Mouse (Mus musculus) right cerebral cortex, adult 18-20 months (tissue): ENCODE measurements at regions not wholly inside any gene's neighbourhood (a gene's known extent, or its start where the extent isn't known, plus 50 kb on each side); places are given as distances from the start of the nearest gene placed in this dataset.

Experiments used
- DNase-seq: peaks from one replicate; pipeline ENCODE4 v3.0.0; 2022; ENCODE audit warnings: mixed read lengths

DNA sequence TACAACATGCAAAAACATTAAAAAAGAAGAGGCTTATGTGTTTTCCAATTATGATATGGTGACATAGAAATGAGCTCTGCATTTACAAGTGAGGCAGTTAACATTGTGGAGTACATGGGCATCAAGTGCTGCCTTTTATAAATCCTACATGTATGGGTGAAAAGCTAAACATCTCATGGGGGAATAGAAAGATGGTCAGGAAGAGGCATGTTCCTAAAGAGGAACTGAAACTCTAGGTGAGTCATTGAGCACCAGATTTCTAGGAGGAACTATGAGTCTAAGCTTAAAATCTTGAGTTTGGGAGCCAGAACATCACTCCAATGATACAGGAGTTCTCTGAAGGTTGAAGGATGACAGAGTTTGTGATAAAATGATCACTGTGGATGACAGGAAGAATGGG is 1010.2 kb downstream of the Slitrk1 start:
- no peak for DNase-seq

DNA sequence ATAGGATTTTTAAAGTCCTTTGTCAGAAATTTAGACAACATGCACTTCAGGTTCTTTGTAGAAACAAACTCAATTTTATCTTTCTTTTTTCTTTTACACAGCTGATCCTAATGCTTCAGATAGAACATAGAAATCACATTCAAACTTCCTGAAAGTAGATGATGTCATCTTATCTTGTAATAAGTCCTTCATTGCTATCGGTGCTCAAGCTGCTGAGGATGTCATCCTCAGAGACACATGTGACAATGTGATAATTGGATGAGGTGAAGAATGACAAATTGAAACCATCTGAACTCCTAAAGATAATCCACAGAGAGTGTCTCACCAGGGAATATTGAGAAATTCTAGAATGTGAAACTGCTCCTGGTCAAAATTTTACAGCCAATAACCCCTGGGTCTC is 1012.1 kb downstream of the Slitrk1 start:
- no peak for DNase-seq

DNA sequence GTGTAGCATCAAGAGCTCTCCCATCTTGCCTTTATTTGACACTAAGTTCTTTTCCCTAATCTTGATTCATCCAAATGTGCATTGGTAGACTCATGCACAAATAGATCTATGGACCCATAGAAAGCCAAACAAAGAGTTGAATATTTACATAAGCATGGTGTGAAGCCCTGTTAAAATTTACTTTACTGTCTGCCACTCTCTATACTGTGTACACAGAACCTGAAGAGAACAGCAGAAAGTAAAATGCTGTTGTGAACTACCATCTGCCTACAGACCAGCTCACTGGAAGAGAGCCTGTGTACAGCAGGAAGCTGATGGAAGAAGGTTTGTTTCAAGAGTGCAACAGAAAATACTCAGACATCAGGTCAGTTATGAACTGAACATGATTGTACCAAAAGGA is 1053.1 kb downstream of the Slitrk1 start:
- DNase-seq, result no peak

DNA sequence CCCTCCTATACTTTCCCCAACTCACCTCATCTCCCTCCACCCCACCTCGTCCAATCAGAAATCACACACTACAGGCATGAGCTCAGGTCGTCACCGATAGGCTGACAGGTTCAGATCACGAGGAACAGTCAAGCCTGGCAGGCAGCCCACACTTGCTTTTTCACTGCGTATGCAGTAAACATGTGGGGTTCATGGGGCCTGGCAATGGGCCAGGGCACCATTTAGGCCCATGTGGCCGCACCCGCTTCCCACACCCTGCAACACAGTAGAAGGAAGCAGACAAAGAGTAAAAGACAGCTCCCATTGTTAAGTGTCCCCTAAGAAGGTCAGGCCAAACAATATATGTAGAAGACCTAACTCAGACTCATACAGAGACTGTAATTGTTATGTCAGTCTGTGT is 1064.3 kb downstream of the Slitrk1 start:
- DNase-seq, result no peak

DNA sequence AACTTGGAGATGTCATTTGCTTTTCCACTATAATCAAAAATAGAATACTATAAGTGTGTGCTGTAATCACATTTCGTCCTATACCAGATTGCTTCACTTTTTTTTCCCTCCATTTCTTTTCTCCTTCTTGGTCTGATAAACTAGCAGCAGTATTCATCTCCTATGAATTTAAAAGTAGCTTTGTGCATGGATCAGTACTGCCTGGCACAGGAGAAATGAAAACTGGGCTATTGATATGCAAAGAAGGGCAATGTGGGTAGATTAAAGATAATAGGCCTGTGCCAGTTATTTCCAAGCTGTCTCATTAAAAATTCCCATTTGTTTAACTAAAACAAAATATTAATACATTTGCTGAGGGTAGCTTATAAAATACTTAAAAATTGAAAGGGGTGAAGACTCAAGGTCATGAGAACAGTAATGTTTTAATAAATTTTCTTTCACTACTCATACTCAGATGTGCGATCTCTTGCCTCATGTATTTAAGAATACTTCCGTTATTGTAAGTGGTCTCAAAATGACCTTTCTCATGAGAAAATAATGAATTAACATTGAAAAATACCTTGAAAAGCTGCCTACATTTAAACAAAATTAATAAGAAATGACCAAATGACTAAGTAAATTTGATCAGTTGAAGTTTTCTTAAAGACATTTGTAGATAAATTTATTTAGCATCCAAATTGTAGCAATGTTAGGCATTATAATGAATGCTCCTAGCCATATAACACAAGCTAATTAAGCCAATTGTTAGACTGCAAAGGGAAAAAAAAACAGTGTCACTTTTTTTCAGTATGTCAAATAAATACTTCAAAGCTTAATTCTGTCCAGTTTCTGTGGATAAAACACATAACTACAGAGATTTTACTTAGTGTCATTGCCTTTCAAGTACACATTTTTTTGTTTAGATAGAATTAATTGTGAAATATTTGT is 1068.4 kb downstream of the Slitrk1 start:
- DNase-seq, result no peak

DNA sequence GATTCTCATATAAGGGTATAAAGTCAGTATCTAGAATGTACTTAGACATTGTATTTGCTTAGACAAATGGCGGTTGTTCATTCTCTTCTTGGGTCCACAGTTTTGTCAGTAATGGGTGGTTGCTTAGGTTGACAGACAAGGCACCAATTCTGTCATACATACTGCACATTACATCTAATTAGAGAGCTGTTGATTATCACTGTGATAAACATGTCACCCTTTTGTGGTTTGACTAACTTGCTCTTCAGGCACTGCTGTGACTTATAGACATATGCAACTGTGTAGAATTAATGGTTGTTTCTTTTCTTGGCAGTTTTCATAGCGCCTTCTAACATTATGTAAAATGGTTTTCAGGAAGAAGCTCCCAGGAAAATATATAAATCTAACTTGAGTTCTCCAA is 1069.4 kb downstream of the Slitrk1 start:
- no peak for DNase-seq

DNA sequence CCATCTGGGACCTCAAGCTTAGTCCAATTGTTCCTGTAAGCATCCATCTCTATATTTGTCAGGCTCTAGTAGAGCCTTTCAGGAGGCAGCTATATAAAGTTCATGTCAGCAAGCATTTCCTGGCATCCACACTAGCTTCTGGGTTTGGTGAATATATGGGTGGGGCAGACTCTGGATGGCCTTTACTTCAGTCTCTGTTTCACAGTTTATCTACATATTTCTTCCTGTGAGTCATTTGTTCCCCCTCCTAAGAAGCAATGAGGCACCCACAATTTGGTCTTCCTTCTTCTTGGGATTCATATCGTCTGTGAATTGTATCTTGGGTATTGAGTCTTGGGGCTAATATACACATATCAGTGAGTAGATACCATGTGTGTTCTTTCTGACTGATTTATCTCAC is 1081.0 kb downstream of the Slitrk1 start:
- DNase-seq, result no peak

DNA sequence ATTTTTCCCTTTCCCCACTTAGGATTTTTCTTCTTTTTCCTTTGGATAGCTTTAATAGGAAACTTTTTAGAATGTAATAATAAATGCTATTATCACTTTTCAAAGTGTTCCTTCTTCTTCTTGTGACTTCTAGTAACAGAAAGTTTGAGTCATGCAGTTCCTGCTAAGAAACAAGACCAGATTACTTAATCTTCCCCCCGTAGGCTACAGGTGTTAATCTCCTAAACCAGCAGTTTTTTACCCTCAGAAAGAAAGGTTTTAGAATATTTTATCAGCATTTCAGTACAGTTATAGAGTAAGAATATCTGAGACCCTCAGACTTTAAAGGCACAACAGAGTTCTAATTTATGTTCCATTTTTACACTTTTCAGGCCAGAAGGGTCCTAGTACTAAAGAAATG is 1128.7 kb downstream of the Slitrk1 start:
- DNase-seq, result no peak
